Mouse (Mus musculus): Measurements from ENCODE around the gene Ush2a. TPM values are rescaled to one million over a fixed set of nuclear protein-coding genes. Genes with fewer than 3 reads are reported as not detected.

The Ush2a gene
- total and polyA plus RNA-seq, 3 experiments = 0.11 TPM; not detected in 2

DNA sequence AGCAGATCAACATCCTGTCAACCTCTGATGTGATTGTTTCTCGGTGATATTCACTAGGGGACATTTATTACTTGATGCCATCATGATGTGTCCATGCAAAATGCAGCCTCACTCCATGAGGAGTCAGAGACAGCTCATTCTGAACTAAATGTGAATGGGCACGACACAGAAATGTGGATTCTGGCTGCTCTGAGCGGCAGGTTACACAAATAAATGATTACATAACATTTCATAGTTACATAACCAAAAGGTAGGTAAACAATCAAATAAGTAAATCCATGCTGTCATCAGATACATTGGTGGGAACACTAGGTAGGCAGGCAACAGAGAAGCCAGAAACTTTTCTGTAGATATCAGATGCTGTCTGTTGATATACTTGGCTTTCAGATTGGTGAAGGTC lies 391.2 kb downstream of the Ush2a start:
- Histone ChIP-seq H3K4me3 (ENCODE audit: low read depth, low read length) (no peak overlapping the region), H3K27me3 (ENCODE audit: insufficient read depth, low read length) (no peaks in the 10 kb centered on the region), H3K9me3 (replicated peaks) (peaks cover 15% of the 10 kb centered on the region), H3K4me1 (ENCODE audit: insufficient read depth, low read depth, low read length) (no peaks in the 10 kb centered on the region), H3K36me3 (replicated peaks) (no peaks in the 10 kb centered on the region)
- DNase-seq (ENCODE audit: low spot score) = no peak
- no peak for ATAC-seq (ENCODE audit: extremely low read depth, insufficient number of reproducible peaks, low FRiP score, poor library complexity, severe bottlenecking)
- TF ChIP-seq GATA1 (IDR thresholded peaks at IDR 0.05; ENCODE audit: borderline replicate concordance, low read length) = no peak
- TF ChIP-seq TAL1 (conservative IDR thresholded peaks at IDR 0.05; ENCODE audit: low read depth, low read length) = no peak
- no peak for TF ChIP-seq CTCF (IDR thresholded peaks at IDR 0.05; ENCODE audit: low read depth, low read length)
- TF ChIP-seq POLR2AphosphoS5 (IDR thresholded peaks at IDR 0.05; ENCODE audit: insufficient replicate concordance, low read depth, low read length) = no peak
- no peak for TF ChIP-seq GATA2 (IDR thresholded peaks at IDR 0.05; ENCODE audit: borderline replicate concordance, low read depth, low read length)

GRCm38 (mm10) chr1:188656121-188656520 lies 394.3 kb downstream of the Ush2a start:
- ATAC-seq (ENCODE audit: extremely low read depth, insufficient number of reproducible peaks, low FRiP score, poor library complexity, severe bottlenecking) (no peak), DNase-seq (ENCODE audit: low spot score) (no peak)
- Histone ChIP-seq H3K4me3 (ENCODE audit: low read depth, low read length) (no peak overlapping the region), H3K9me3 (replicated peaks) (peaks cover 26% of the 10 kb centered on the region), H3K4me1 (ENCODE audit: insufficient read depth, low read depth, low read length) (no peaks in the 10 kb centered on the region), H3K27me3 (ENCODE audit: insufficient read depth, low read length) (no peaks in the 10 kb centered on the region), H3K36me3 (replicated peaks) (no peaks in the 10 kb centered on the region)
- no peak for TF ChIP-seq POLR2AphosphoS5 (IDR thresholded peaks at IDR 0.05; ENCODE audit: insufficient replicate concordance, low read depth, low read length)
- TF ChIP-seq GATA1 (IDR thresholded peaks at IDR 0.05; ENCODE audit: borderline replicate concordance, low read length) = no peak
- TF ChIP-seq TAL1 (conservative IDR thresholded peaks at IDR 0.05; ENCODE audit: low read depth, low read length) = no peak
- TF ChIP-seq CTCF (IDR thresholded peaks at IDR 0.05; ENCODE audit: low read depth, low read length) = no peak
- no peak for TF ChIP-seq GATA2 (IDR thresholded peaks at IDR 0.05; ENCODE audit: borderline replicate concordance, low read depth, low read length)

DNA sequence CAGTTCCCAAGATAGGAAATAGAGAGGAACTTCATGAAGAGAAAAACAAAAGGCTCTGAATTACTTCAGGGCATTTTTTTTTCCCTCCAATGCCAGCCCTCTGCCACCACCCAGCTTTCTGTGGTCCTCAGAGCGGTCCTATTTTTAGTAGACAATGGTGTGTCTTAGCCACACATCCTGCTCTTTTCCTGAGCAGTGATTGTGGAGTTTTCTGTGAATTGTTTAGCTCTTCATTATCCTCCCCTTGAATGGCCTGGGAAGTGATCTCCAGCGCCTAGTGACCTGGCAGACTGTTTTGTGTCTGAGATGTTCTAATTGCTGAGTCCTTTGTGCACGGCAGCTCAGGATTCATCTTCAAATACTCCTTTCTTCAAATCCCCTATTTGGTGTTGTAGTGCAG lies 397.3 kb downstream of the Ush2a start:
- Histone ChIP-seq H3K27me3 (ENCODE audit: insufficient read depth, low read length) (no peaks in the 10 kb centered on the region), H3K9me3 (replicated peaks) (peaks cover 28% of the 10 kb centered on the region), H3K4me1 (ENCODE audit: insufficient read depth, low read depth, low read length) (no peaks in the 10 kb centered on the region), H3K36me3 (replicated peaks) (no peaks in the 10 kb centered on the region), H3K4me3 (ENCODE audit: low read depth, low read length) (no peak overlapping the region)
- DNase-seq (ENCODE audit: low spot score) (no peak), ATAC-seq (ENCODE audit: extremely low read depth, insufficient number of reproducible peaks, low FRiP score, poor library complexity, severe bottlenecking) (no peak)
- TF ChIP-seq GATA2 (IDR thresholded peaks at IDR 0.05; ENCODE audit: borderline replicate concordance, low read depth, low read length) (no peak), TAL1 (conservative IDR thresholded peaks at IDR 0.05; ENCODE audit: low read depth, low read length) (no peak), POLR2AphosphoS5 (IDR thresholded peaks at IDR 0.05; ENCODE audit: insufficient replicate concordance, low read depth, low read length) (no peak), GATA1 (IDR thresholded peaks at IDR 0.05; ENCODE audit: borderline replicate concordance, low read length) (no peak), CTCF (IDR thresholded peaks at IDR 0.05; ENCODE audit: low read depth, low read length) (no peak)

DNA sequence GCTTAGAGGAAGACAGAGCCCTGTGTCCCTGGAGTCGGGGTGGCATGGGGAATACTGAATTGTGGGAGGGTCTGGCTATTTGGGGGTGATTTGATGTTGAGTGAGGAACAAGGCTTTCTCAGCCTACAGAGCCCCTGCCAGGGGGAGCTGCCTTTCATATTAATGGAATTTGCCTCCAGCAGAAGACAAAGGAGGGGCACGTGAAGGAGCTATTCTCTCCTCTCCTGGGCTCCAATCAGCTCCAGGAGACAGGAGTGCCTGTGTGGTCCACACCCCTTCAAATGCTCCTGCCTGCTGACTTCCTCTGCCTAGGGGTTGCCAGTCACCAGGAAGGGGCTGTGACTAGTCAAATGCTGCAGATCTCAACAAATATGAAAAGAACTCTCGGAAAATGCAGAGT lies 398.5 kb downstream of the Ush2a start:
- Histone ChIP-seq H3K36me3 (replicated peaks) (no peaks in the 10 kb centered on the region), H3K4me1 (ENCODE audit: insufficient read depth, low read depth, low read length) (no peaks in the 10 kb centered on the region), H3K27me3 (ENCODE audit: insufficient read depth, low read length) (no peaks in the 10 kb centered on the region), H3K9me3 (replicated peaks) (peaks cover 24% of the 10 kb centered on the region), H3K4me3 (ENCODE audit: low read depth, low read length) (no peak overlapping the region)
- ATAC-seq (ENCODE audit: extremely low read depth, insufficient number of reproducible peaks, low FRiP score, poor library complexity, severe bottlenecking) (no peak), DNase-seq (ENCODE audit: low spot score) (no peak)
- TF ChIP-seq TAL1 (conservative IDR thresholded peaks at IDR 0.05; ENCODE audit: low read depth, low read length) = no peak
- no peak for TF ChIP-seq CTCF (IDR thresholded peaks at IDR 0.05; ENCODE audit: low read depth, low read length)
- TF ChIP-seq GATA2 (IDR thresholded peaks at IDR 0.05; ENCODE audit: borderline replicate concordance, low read depth, low read length) = no peak

GRCm38 (mm10) chr1:188660882-188661281 lies 399.1 kb downstream of the Ush2a start:
- ATAC-seq (ENCODE audit: extremely low read depth, insufficient number of reproducible peaks, low FRiP score, poor library complexity, severe bottlenecking) (no peak), DNase-seq (ENCODE audit: low spot score) (no peak)
- Histone ChIP-seq H3K9me3 (replicated peaks) (peaks cover 24% of the 10 kb centered on the region), H3K27me3 (ENCODE audit: insufficient read depth, low read length) (no peaks in the 10 kb centered on the region), H3K4me3 (ENCODE audit: low read depth, low read length) (no peak overlapping the region), H3K4me1 (ENCODE audit: insufficient read depth, low read depth, low read length) (no peaks in the 10 kb centered on the region), H3K36me3 (replicated peaks) (no peaks in the 10 kb centered on the region)
- no peak for TF ChIP-seq CTCF (IDR thresholded peaks at IDR 0.05; ENCODE audit: low read depth, low read length)
- no peak for TF ChIP-seq GATA1 (IDR thresholded peaks at IDR 0.05; ENCODE audit: borderline replicate concordance, low read length)
- no peak for TF ChIP-seq TAL1 (conservative IDR thresholded peaks at IDR 0.05; ENCODE audit: low read depth, low read length)
- TF ChIP-seq GATA2 (IDR thresholded peaks at IDR 0.05; ENCODE audit: borderline replicate concordance, low read depth, low read length) = no peak
- TF ChIP-seq POLR2AphosphoS5 (IDR thresholded peaks at IDR 0.05; ENCODE audit: insufficient replicate concordance, low read depth, low read length) = no peak

- Histone ChIP-seq H3K27me3 (ENCODE audit: insufficient read depth, low read length) (no peaks in the 10 kb centered on the region), H3K4me1 (ENCODE audit: insufficient read depth, low read depth, low read length) (no peaks in the 10 kb centered on the region), H3K36me3 (replicated peaks) (no peaks in the 10 kb centered on the region), H3K9me3 (replicated peaks) (peaks cover 36% of the 10 kb centered on the region), H3K4me3 (ENCODE audit: low read depth, low read length) (no peak overlapping the region)
- TF ChIP-seq POLR2AphosphoS5 (IDR thresholded peaks at IDR 0.05; ENCODE audit: insufficient replicate concordance, low read depth, low read length) = no peak
- TF ChIP-seq CTCF (IDR thresholded peaks at IDR 0.05; ENCODE audit: low read depth, low read length) = no peak
- no peak for TF ChIP-seq TAL1 (conservative IDR thresholded peaks at IDR 0.05; ENCODE audit: low read depth, low read length)
- no peak for TF ChIP-seq GATA1 (IDR thresholded peaks at IDR 0.05; ENCODE audit: borderline replicate concordance, low read length)
- no peak for TF ChIP-seq GATA2 (IDR thresholded peaks at IDR 0.05; ENCODE audit: borderline replicate concordance, low read depth, low read length)
- DNase-seq (ENCODE audit: low spot score) (no peak), ATAC-seq (ENCODE audit: extremely low read depth, insufficient number of reproducible peaks, low FRiP score, poor library complexity, severe bottlenecking) (no peak)
Observed at GRCm38 (mm10) chr1:188667460-188667859, 405.6 kb downstream of the Ush2a start.
